Mouse (Mus musculus) liver, adult 2 months (tissue): ENCODE results near the gene Fam3c.

Experiments used
- CTCF ChIP-seq: fragments of 200-500 bp; IDR thresholded peaks from 2 replicates; pipeline ENCODE4 v1.5.1; 2011; ENCODE audit warnings: low read depth, low read length, control low read depth
- POLR2A ChIP-seq: fragments of 200-500 bp; IDR thresholded peaks from 2 replicates; pipeline ENCODE4 v1.6.1; 2011; ENCODE audit warnings: low read length, control low read depth; ENCODE audit not compliant: insufficient read depth; ENCODE audit errors: extremely low read depth

- TF ChIP-seq CTCF (no peak), POLR2A (no peak)
These were observed 66.5 kb downstream of the Fam3c start for GRCm38 (mm10) chr6:22289461-22290021.
